Mouse (Mus musculus) liver, embryonic 14.5 days (tissue): Measurements from ENCODE around the gene Naa38. TPM values are rescaled to one million over a fixed set of nuclear protein-coding genes. Genes with fewer than 3 reads are reported as not detected.

Experiments used
- ATAC-seq: fragments of 200-750 bp; cut with Nextera tagmentation; 2 replicates; pipeline ENCODE4 v1.8.0; 2017; ENCODE audit warnings: moderate number of reproducible peaks, mild to moderate bottlenecking, moderate library complexity; ENCODE audit not compliant: insufficient read depth
- DNase-seq, 3 experiments: peaks; one replicate each; pipeline ENCODE4 v3.0.0-alpha.2; 2012 to 2013; ENCODE audit warnings: low read depth in 3 of 3, low spot score in 3 of 3
- H3K27ac ChIP-seq: fragments of 300-500 bp; sonication (generic); 2 replicates; pipeline ENCODE4 v1.5.1; 2014; ENCODE audit warnings: moderate library complexity, mild to moderate bottlenecking, control low read depth, inconsistent platforms
- H3K27me3 ChIP-seq: fragments of 300-500 bp; sonication (generic); 2 replicates; pipeline ENCODE4 v1.6.1; 2014; ENCODE audit warnings: mild to moderate bottlenecking, low read length, moderate library complexity; ENCODE audit not compliant: control insufficient read depth, insufficient read depth
- H3K36me3 ChIP-seq: fragments of 300-500 bp; sonication (generic); replicated peaks from 2 replicates; pipeline ENCODE4 v1.6.1; 2014; ENCODE audit warnings: low read depth; ENCODE audit not compliant: control insufficient read depth, insufficient read depth
- H3K4me1 ChIP-seq, 2 experiments: fragments of 200-500 bp in 1 of 2; fragments of 300-500 bp in 1 of 2; sonication (generic) in 1 of 2; replicated peaks; 2 replicates each; pipeline ENCODE4 v1.6.1; 2012 to 2014; ENCODE audit warnings: antibody characterized with exemption in 1 of 2, inconsistent platforms in 1 of 2, low read length in 1 of 2; ENCODE audit not compliant: control insufficient read depth in 2 of 2, insufficient read depth in 2 of 2
- H3K4me2 ChIP-seq: fragments of 300-500 bp; sonication (generic); 2 replicates; pipeline ENCODE4 v1.6.1; 2014; ENCODE audit warnings: low read depth, mild to moderate bottlenecking, control low read depth, moderate library complexity
- H3K4me3 ChIP-seq, 2 experiments: fragments of 200-500 bp in 1 of 2; fragments of 300-500 bp in 1 of 2; sonication (generic) in 1 of 2; 2 replicates each; pipeline ENCODE4 v1.5.1; 2012 to 2014; ENCODE audit warnings: low read depth in 2 of 2, low read length in 2 of 2, mild to moderate bottlenecking in 2 of 2, control low read depth in 1 of 2, inconsistent platforms in 1 of 2, moderate library complexity in 1 of 2; ENCODE audit not compliant: insufficient read depth in 1 of 2
- H3K9ac ChIP-seq: fragments of 300-500 bp; sonication (generic); replicated peaks from 2 replicates; pipeline ENCODE4 v1.6.1; 2014; ENCODE audit warnings: mild to moderate bottlenecking, control low read depth, moderate library complexity
- H3K9me3 ChIP-seq: fragments of 300-500 bp; sonication (generic); 2 replicates; pipeline ENCODE4 v1.6.1; 2016; ENCODE audit warnings: low read length, mixed read lengths; ENCODE audit not compliant: control insufficient read depth
- CTCF ChIP-seq: IDR thresholded peaks from 2 replicates; pipeline ENCODE4 v1.5.1; 2016; ENCODE audit warnings: antibody characterized with exemption, low read depth, control low read depth
- EP300 ChIP-seq: IDR thresholded peaks from 2 replicates; pipeline ENCODE4 v1.6.1; 2016; ENCODE audit warnings: antibody characterized with exemption, low read depth
- WGBS: fragments of 180-500 bp; shearing (Covaris S2); extraction: QIAGEN DNeasy Blood & Tissue Kit; methylation state at CpG from one replicate; pipeline ENCODE4 v1.1.7; 2014; ENCODE audit not compliant: insufficient replicate concordance; 5-methylcytosine and 5-hydroxymethylcytosine counted together
- polyA plus RNA-seq, 2 experiments: library from polyadenylated mRNA; depleted of rRNA in 1 of 2; stranded (reverse) in 1 of 2; unstranded in 1 of 2; fragments of >200 nt; fragmentation: Nextera tagmentation in 1 of 2; extraction: Ambion mirVana in 1 of 2; gene quantifications; 2 replicates each; pipeline versions ENCODE4 v1.2.1 to v1.2.3; 2012 to 2014

The Naa38 gene
- polyA plus RNA-seq, 2 experiments, result 70.9 to 120 TPM

- TF ChIP-seq EP300 (no peak), CTCF (no peak)
Measured at GRCm38 (mm10) chr11:69382478-69383105, 12.7 kb upstream of the Naa38 start.

GRCm38 (mm10) chr11:69384979-69385378 is 10.3 kb upstream of the Naa38 start:
- no peak overlapping the region for H3K4me2 ChIP-seq
- no peak for TF ChIP-seq EP300
- TF ChIP-seq CTCF, result no peak
- H3K27ac ChIP-seq, result no peak overlapping the region
- H3K36me3 ChIP-seq, result no peaks in the 10 kb centered on the region
- no peaks in the 10 kb centered on the region for H3K27me3 ChIP-seq
- WGBS, result 64% methylated on average over 6 of the region's 6 CpGs
- no peak overlapping the region for H3K4me3 ChIP-seq
- H3K9me3 ChIP-seq, result no peaks in the 10 kb centered on the region
- no peak for DNase-seq
- no peak overlapping the region for H3K9ac ChIP-seq
- no peak for ATAC-seq
- H3K4me1 ChIP-seq, result peaks cover 0 to 3% of the 10 kb centered on the region in 2 experiments; a peak in 2 of 4 replicates

More at GRCm38 (mm10) chr11:69382478-69383105, 12.7 kb upstream of the Naa38 start:
- no peak overlapping the region for H3K9ac ChIP-seq
- WGBS, result 68% methylated on average over 10 of the region's 10 CpGs
- H3K36me3 ChIP-seq, result no peaks in the 10 kb centered on the region
- ATAC-seq (no peak), DNase-seq (no peak)
- peaks cover 0 to 9% of the 10 kb centered on the region in 2 experiments; a peak in 2 of 4 replicates for H3K4me1 ChIP-seq
- no peaks in the 10 kb centered on the region for H3K27me3 ChIP-seq
- no peak overlapping the region for H3K4me2 ChIP-seq
- H3K9me3 ChIP-seq, result no peaks in the 10 kb centered on the region
- no peak overlapping the region for H3K4me3 ChIP-seq
- no peak overlapping the region for H3K27ac ChIP-seq

GRCm38 (mm10) chr11:69386758-69387157 is 8.5 kb upstream of the Naa38 start:
- H3K9me3 ChIP-seq, result no peaks in the 10 kb centered on the region
- DNase-seq (no peak), ATAC-seq (no peak)
- H3K4me3 ChIP-seq, result no peak overlapping the region
- no peaks in the 10 kb centered on the region for H3K27me3 ChIP-seq
- 69% methylated on average over 7 of the region's 7 CpGs for WGBS
- no peaks in the 10 kb centered on the region for H3K4me1 ChIP-seq
- no peaks in the 10 kb centered on the region for H3K36me3 ChIP-seq
- no peak overlapping the region for H3K4me2 ChIP-seq
- TF ChIP-seq EP300 (no peak), CTCF (0 out of 2 replicates have a peak, but pooled peaks have one; percentile 17)
- H3K9ac ChIP-seq, result no peak overlapping the region
- no peak overlapping the region for H3K27ac ChIP-seq

GRCm38 (mm10) chr11:69388680-69389079 is 6.6 kb upstream of the Naa38 start:
- no peaks in the 10 kb centered on the region for H3K9me3 ChIP-seq
- DNase-seq (no peak), ATAC-seq (no peak)
- H3K27me3 ChIP-seq, result no peaks in the 10 kb centered on the region
- no peaks in the 10 kb centered on the region for H3K4me1 ChIP-seq
- 88% methylated on average over 4 of the region's 4 CpGs for WGBS
- TF ChIP-seq EP300, result no peak
- TF ChIP-seq CTCF, result no peak
- no peaks in the 10 kb centered on the region for H3K36me3 ChIP-seq
- H3K27ac ChIP-seq, result no peak overlapping the region
- H3K4me3 ChIP-seq, result no peak overlapping the region
- no peak overlapping the region for H3K4me2 ChIP-seq
- H3K9ac ChIP-seq, result no peak overlapping the region

GRCm38 (mm10) chr11:69389531-69390399 is 5.5 kb upstream of the Naa38 start:
- 64% methylated on average over 14 of the region's 14 CpGs for WGBS
- Histone ChIP-seq H3K27me3 (no peaks in the 10 kb centered on the region), H3K9me3 (no peaks in the 10 kb centered on the region), H3K4me2 (no peak overlapping the region), H3K4me3 (no peak overlapping the region), H3K4me1 (peaks cover 0 to 3% of the 10 kb centered on the region in 2 experiments; a peak in 2 of 4 replicates), H3K27ac (no peak overlapping the region), H3K36me3 (no peaks in the 10 kb centered on the region), H3K9ac (no peak overlapping the region)
- no peak for ATAC-seq
- DNase-seq, result no peak
- TF ChIP-seq CTCF (no peak), EP300 (no peak)
